Mouse (Mus musculus): ENCODE results near the gene Clec11a.

Clec11a gene

DNA sequence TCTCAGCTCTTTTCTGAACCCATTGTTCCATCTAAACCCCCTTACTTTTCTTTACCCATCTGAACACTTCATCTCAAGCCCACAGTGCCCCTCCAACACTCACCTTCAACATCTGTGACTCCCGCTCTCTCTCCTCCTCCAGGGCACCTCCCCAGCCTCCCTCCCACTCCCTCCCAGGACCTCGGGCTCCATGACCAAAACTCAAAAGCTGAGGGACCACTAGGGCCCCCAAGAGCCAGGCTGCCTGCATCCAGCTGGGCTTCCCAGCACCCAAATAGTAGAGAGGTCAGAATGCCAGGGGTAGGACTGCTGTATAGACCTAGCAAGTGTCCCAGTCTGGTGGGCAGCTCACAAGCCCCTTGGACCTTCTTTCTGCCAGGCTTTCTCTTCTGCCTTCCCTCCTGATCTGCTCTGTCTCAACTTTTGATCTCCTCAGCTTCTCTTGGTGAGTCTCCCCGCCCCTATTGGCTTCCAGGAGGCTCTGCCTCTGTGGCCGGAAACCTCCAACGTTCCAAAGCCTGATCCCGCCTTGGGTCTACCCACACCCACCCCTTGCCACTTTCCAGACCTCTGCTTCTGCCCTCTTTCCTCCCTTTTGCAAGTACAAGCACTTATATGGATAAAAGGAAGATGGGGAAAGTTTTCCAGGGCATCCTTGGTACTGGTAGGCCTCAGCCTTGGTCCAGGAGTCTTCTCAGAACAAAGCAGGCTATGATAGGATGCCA is at the start of gene Clec11a:
Gene Clec11a, minus strand, starts transcription at position 387 of the 725 bp plus-strand sequence.
- DNase-seq (ENCODE audit: low spot score in 2 of 2), result no peak

DNA sequence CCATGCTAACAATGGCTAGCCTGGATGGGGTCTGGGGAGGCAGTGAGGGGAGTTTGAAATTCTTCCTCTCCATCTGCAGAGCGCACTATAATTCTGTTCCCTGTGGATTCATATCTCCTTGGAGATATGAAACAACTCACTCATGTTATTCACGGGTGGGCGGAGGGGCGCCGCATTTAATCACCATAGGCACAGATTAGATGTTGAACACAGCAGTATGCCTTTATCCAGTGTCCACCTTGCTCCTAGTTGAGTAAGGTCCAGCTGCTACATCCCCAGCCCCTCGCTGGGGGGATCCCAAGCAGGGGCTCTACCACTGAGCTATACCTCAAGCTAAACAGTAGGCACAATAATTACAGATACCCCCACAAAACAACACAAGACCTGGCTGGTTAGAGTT is 48.7 kb upstream of the Clec11a start:
- DNase-seq (ENCODE audit: low spot score in 2 of 2), result no peak

DNA sequence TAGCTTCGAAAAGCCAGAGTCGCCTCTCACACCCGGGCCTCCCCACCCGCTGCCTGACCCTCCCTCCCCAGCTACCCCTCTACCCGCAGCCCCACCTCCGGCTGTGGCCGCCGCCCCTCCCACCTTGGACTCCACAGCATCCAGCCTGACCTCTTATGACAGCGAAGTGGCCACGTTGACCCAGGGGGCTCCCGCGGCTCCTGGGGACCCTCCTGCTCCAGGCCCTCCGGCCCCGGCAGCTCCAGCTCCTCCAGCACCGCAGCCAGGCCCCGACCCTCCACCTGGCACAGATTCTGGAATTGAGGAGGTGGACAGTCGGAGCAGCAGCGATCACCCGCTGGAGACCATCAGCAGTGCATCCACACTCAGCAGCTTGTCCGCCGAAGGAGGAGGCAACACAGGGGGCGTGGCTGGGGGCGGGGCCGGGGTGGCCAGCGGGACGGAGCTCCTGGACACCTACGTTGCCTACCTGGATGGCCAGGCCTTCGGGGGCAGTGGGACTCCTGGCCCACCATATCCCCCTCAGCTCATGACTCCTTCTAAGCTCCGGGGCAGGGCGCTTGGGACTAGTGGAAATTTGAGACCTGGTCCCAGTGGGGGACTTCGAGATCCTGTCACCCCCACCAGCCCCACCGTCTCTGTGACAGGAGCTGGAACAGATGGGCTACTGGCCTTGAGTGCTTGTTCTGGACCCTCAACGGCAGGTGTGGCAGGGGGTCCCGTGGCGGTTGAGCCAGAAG is 47.1 kb upstream of the Clec11a start:
- DNase-seq (ENCODE audit: low spot score in 2 of 2), result no peak

DNA sequence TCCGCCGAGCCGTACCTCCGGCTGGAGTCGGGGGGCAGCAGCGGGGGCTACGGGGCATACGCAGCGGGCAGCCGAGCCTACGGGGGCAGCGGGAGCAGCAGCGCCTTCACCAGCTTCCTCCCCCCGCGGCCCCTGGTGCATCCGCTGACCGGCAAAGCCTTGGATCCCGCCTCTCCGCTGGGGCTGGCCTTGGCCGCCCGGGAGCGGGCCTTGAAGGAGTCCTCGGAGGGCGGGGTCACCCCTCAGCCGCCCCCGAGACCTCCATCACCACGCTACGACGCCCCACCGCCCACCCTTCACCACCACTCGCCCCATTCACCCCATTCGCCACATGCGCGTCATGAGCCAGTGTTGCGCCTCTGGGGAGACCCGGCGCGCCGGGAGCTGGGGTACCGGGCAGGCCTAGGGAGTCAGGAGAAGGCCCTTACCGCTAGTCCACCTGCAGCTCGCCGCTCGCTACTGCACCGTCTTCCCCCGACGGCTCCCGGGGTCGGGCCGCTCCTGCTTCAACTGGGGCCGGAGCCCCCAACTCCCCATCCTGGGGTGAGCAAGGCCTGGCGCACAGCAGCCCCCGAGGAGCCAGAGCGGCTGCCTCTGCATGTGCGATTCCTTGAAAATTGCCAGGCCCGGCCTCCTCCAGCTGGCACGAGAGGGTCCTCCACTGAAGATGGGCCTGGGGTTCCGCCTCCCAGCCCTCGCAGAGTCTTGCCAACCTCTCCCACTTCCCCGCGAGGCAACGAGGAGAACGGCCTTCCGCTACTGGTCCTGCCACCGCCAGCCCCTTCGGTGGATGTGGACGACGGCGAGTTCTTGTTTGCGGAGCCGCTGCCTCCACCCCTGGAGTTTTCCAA is 46.3 kb upstream of the Clec11a start:
- no peak for DNase-seq (ENCODE audit: low spot score in 2 of 2)

DNA sequence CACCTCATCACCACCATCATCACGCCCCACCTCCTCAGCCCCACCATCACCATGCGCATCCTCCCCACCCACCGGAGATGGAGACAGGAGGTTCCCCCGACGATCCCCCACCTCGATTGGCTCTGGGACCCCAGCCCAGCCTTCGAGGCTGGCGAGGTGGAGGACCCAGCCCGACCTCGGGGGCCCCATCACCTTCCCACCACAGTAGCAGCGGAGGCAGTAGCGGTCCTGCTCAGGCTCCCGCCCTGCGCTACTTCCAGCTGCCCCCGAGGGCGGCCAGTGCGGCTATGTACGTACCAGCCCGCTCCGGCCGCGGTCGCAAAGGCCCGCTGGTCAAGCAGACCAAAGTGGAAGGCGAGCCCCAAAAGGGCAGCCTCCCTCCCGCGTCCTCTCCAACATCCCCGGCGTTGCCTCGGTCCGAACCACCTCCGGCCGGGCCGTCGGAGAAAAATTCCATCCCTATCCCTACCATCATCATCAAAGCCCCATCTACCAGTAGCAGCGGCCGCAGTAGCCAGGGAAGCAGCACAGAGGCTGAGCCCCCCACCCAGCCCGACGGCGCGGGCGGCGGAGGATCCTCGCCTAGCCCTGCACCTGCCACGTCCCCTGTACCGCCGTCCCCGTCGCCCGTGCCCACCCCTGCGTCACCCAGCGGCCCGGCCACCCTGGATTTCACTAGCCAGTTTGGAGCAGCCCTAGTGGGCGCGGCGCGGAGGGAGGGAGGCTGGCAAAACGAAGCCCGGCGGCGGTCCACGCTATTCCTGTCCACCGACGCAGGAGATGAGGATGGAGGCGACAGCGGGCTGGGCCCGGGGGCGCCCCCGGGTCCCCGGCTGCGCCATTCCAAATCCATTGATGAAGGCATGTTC is 45.4 kb upstream of the Clec11a start:
- DNase-seq (ENCODE audit: low spot score in 2 of 2), result no peak

DNA sequence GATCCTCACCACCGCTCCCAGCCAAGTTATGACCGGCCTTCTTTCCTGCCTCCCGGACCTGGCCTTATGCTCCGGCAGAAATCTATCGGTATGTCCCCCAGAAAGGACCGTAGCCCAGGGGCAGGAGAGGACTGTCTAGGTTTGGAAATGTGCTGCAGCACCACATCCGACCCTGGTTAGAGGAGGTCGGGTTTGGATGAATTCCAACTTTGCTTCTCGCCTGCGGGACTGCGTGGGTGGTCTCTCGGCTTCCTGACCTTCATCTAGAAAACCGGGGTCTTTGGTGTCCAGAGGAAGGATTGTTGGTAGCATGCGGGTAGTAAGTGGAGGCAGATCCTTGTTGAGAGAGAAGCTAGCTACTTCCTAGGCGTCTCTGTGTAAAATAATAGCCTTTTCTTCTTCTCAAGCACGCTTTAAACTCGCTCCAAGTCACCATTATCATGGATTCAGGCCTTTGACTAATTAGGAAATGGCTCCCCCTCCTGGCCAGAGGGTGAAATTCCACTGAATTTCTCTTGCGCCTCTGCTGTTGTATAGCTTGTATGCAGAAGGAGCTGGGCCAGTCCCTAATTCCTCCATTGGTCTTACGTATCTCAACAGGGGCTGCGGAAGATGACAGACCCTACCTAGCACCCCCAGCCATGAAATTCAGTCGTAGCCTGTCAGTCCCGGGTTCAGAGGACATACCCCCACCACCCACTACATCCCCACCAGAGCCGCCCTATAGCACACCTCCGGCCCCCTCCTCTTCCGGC is 44.4 kb upstream of the Clec11a start:
- DNase-seq (ENCODE audit: low spot score in 2 of 2), result peak in 1 of 2 experiments; percentile 83

DNA sequence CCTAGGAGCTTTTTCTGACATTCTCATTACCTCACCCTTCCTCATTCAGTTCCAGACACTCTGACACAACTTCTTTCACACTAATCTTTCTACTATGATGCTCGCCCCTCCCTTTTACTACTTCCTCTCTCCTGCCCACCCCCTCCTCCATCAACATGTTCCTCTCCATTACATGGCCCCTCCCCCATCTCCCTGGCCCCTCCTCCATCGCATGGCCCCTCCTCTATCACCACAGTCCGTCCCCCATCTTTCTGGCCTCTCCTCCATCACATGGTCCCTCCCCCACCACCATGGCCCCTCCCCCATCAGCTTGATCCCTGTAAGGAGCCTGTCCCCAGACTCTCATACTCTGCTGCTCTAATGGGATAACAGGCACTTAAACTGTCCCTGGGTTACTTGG is 42.3 kb upstream of the Clec11a start:
- no peak for DNase-seq (ENCODE audit: low spot score in 2 of 2)

DNA sequence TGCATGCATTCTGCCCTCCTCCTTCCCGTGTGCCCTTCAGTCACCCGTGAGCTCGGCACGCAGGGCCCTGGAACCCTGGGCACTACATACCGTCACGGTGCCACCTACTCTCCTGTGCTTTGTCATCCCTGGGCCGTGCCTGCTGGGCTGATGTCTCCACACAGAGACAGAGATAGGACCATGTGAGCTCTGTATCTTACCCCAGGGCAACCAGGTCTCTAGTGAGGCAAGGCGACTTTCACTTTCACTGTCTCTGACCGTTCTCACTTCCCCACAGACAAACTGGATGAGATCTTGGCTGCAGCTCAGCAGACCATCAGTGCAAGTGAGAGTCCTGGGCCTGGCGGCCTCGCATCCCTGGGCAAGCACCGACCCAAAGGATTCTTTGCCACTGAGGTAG is 37.9 kb upstream of the Clec11a start:
- DNase-seq (ENCODE audit: low spot score in 2 of 2), result no peak

DNA sequence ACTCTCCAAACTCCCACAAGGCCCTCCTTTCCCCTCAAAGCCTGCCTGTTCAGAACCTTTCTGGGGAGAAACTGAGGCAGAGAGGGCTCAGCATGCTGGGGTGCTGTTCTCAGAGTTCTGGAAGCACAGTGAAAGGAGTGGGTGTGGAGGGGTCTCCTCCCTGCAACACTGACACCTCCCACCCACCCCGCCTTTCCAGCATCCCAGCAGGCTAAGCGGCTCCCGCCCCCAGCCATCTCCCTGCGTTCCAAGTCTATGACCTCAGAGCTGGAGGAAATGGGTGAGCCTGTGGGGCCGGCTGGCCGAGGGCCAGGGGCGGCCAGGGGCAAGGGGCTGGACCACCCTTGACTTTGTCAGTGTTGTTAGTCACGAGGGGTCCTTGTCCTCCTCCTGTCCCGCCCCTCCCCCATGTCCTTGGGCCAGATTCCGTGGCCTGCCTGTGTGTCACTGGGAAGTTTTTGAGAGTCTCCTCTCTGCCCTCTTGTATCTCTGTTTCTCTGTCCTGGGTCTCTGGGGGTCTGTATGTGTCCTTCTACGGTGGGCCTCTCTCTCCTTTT is 36.8 kb upstream of the Clec11a start:
- no peak for DNase-seq (ENCODE audit: low spot score in 2 of 2)

DNA sequence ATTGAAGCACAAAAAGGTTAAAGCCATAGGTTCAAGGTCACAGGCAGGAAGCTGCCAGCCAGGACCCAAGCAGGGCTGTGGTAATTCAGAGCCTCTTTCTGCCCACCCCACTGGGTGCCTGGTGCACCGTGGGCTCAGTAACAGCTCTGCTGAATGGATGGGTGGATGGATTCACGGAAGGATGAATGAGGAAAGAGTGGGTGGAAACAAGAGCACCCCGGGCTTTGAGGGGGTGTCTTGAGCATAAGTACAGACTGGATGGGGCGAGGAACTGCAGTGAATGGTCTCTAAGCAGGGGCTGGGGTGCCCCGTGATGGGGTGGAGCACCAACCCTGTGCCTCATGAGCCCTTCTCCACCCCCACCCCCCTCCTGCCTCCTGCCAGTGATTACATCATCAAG is 35.0 kb upstream of the Clec11a start:
- DNase-seq (ENCODE audit: low spot score in 2 of 2), result no peak

DNA sequence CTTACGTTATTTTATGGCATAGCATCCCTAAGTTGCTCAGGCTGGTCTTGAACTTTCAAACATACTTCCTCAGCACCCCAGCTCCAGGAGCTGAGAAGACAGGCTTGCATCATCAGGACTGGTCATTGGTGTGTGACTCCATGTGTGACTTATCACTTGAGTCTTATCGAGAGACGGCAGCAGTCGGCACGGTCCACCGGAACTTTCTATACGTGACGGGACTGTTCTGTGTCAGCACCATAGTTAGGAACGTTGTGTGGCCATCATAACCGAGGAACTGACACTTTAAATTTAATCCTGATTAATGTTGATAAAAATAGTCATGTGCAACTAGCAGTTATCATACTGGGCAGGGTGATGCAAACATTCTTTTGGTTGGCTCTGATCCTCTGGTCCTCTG is 34.4 kb upstream of the Clec11a start:
- no peak for DNase-seq (ENCODE audit: low spot score in 2 of 2)

DNA sequence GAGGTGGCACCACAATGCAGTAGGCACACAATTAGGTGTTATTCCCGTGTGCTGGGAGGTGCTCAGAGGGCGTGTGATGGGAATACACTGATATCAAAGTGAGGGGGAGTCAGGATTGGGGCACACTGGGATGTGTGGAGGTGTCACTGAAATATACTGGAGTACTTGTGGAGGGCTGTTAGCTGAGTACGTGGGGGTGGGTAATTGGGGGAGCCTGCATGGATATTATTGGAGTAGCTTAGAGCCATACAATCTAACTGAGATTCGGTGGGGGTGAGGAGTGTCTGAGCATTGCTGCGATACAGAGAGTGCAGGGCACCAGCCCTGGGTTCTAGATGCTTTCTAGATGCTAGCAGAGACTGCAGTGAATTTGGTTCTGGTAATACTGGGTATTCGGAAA is 33.5 kb upstream of the Clec11a start:
- DNase-seq (ENCODE audit: low spot score in 2 of 2), result no peak

DNA sequence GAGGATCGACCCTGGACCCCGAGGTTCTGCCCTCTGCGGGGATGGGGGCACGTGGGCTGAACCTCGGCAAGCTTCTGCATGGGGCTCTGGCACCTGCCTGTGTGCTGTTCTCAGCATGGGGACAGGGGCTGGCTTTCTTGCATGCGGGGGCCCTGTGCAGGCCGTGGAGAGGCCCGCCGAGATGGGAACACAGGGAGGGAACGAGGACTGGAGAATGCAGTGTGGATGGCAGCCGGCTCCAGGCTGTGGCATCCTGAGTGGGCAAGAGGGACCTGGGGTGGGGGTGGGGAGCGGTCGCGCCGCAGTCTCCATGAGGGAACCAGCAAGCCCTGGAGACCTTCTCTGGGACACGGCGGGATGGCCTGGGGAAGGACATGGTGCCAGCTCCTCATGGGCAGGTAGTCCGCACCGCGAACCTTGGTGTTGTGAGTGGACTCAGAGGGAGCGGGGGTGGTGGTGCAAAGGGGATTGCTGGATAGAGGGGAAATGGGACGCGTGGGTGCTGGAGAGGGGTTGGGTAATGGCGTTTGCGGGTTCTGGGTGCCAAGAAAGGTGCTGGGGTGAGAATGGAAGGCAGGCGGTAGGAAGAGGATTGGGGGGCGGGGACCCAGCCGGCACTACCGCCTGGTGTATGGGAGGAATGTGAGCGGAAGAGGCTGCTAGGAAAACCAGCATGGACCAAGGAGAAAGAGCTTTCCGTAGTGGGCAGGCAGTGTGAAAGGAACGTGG is 30.6 kb upstream of the Clec11a start:
- no peak for DNase-seq (ENCODE audit: low spot score in 2 of 2)

DNA sequence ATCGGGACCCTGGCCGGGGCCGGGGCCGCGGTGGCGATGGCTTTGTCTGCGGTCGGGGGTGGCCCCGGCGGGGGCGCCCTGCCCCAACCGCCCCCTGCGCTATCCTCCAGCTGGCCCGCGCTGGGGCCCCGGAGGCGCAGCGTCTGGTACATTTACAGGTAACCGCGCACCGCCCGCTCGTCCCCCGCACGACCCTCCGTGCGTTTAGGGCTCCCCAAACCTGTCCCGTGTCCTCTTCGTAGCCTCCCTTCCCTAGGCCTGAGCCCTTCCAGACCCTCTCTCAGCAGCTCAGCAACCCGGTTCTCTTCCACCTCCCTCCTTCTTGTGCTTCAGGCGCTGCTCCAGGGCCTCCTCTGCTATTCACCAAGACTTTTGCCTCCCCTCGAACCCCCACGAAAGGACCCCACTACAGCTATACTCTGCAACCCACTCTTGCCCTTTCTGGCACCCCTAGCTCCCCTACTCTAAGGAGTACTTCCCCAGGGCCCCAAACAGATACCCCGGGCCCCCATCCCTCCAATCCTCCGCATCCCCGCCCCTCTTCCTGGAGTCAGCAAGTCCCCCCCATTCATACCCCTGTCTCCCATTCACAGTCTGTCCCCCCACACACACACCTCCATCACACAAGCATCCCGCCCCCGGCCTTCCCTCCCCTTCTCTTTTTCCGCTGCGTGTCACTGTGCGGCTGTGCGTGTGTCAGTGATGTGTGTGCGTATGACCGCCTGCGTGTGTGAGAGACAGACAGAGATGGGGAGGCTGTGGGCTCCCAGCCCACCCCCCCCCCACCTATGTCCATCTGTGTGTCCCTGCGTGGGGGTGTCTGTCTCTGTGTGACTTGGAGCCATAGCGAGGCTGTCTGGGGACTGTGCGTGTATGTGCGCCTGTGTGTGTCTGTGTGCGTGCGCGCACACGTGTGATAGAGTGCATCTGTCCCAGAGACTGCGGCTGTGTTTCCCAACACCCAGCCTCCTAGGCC is 29.6 kb upstream of the Clec11a start:
- DNase-seq (ENCODE audit: low spot score in 2 of 2), result no peak

DNA sequence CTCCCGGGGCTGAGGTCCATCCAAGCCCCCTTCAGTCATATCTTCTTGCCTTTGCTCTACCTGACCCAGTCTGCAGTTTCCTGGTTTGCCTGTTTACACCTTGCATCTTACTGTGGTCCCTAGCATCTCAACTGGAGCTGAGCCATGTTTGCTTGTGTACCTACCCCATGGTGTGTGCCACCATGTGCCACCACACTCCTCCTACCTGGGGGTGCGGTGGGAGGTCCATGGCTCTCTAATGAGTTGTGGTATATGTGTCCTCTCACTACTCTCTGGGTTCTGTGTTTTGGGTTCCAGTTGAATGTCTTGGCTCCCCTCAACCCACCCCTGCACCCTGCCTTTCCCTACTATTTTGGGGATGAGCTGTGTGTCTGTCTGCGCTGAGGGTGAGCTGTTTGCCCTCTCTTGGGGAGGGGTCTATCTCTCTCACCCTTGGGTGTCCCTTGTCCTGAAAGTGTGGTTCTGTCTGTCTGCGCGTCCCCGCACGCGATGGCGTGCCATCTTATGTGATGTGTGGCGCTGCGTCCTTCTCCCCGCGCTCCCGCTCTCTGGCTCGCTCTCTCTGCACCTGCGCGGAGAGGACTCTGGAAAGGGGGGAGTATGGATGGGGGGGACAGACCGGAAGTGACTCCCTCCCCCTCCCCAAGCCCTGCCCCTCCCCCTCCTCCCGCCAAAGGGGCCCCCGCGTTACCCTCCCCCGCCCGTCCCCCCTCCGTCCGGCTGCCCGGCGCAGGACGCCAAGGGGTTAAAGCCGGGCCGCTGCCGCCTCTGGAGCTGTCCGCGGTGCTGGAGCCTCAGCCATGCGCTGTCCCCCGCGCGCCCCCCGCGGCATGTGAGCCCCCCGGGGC is 28.6 kb upstream of the Clec11a start:
- DNase-seq (ENCODE audit: low spot score in 2 of 2), result no peak

DNA sequence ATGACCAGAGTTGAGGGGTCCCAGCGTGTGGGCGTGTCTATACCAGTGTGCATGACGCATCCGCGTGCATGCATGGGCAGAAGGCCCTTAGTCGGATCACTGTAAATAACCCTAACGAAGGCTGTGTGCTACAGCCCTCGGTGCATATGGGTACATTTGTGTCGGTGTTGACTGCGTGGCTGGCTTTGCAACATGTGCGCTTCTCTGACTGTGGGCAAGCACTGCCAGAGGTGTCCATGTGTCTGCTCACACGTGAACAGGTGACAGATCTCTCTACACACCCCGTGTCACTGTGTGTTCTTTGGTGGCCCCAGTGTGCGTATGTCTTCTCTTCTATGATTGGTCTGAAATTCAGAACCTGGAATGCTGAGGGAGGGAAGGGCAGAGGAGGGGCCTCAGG is 27.4 kb upstream of the Clec11a start:
- no peak for DNase-seq (ENCODE audit: low spot score in 2 of 2)

DNA sequence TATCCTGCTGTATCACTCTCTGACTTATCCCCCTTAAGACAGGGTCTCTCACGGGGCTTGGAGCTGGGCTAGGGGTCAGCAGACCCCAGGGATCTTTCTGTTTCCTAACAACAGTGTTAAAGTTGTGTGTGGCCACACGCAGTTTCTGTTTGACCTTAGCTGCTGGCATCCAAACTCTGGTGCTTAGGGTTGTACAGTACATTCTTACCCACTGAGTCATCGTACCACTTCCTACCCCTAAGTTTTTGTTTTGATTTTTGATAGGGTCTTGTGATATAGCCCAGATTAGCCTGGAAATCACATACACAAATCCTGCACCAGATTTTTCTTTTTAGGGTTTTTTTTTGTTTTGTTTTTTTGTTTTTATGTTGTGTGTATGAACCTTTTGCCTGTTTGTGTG is 25.6 kb upstream of the Clec11a start:
- no peak for DNase-seq (ENCODE audit: low spot score in 2 of 2)

DNA sequence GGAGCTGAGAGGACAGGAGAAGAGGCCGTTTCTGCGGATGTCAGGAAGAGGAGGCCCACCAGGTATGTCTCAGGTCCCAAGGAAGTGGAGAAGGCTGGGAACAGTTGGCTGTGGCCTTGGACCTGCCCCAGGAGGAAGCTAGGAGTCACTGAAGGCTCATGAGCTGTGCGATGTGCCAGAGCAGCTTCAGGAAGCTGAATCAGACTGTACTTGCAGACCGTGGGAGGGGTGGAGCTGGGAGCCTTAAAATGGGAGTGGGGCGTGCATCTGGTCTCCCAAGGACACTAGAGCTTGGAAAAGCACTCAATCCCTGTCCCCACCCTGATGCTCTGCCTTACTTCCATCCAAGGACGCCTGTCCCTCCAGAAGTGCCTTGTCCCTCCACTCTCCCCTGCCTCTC is 19.9 kb upstream of the Clec11a start:
- DNase-seq (ENCODE audit: low spot score in 2 of 2), result no peak

All from cerebellum, postnatal 4 days (tissue).